Mouse (Mus musculus): ENCODE measurements around the gene Chd9. TPM values are rescaled to one million over a fixed set of nuclear protein-coding genes. Genes with fewer than 3 reads are reported as not detected.
"Not testable (repeated sequence)": the region's sequence is repeated elsewhere in the genome, so short reads cannot be mapped to it uniquely, and the experiment has no call there.

The Chd9 gene
- polyA plus RNA-seq, 1 experiment from 2014 or later, result 43.9 TPM

GRCm38 (mm10) chr8:90928412-90928811 is 100.3 kb downstream of the Chd9 start:
- Histone ChIP-seq H3K4me3 (no peak overlapping the region), H3K4me2 (no peak overlapping the region), H3K36me3 (peaks cover 5% of the 10 kb centered on the region; the same call in 1 of the 2 replicates), H3K9ac (no peak overlapping the region), H3K9me3 (replicated peaks) (no peaks in the 10 kb centered on the region), H3K27me3 (no peaks in the 10 kb centered on the region), H3K27ac (no peak overlapping the region), H3K4me1 (replicated peaks) (no peaks in the 10 kb centered on the region)
- no peak for ATAC-seq (replicated peaks; ENCODE audit: insufficient number of reproducible peaks, insufficient read depth, low FRiP score, low read depth)
- 90% methylated on average over 1 of the region's 1 CpGs for WGBS

GRCm38 (mm10) chr8:90930125-90930524 is 102.0 kb downstream of the Chd9 start:
- not testable (repeated sequence) for H3K36me3 ChIP-seq; H3K4me1 ChIP-seq (replicated peaks); H3K9me3 ChIP-seq (replicated peaks); H3K27ac ChIP-seq; H3K4me2 ChIP-seq; H3K4me3 ChIP-seq; H3K9ac ChIP-seq; H3K27me3 ChIP-seq; ATAC-seq (replicated peaks; ENCODE audit: insufficient number of reproducible peaks, insufficient read depth, low FRiP score, low read depth)

GRCm38 (mm10) chr8:90932934-90933333 is 104.8 kb downstream of the Chd9 start:
- H3K36me3 ChIP-seq, result peaks cover 9% of the 10 kb centered on the region; the same call in 1 of the 2 replicates
- no peaks in the 10 kb centered on the region for H3K27me3 ChIP-seq
- no peak overlapping the region for H3K4me2 ChIP-seq
- H3K9me3 ChIP-seq (replicated peaks), result no peaks in the 10 kb centered on the region
- H3K4me1 ChIP-seq (replicated peaks), result no peaks in the 10 kb centered on the region
- 60% methylated on average over 11 of the region's 11 CpGs for WGBS
- no peak overlapping the region for H3K27ac ChIP-seq
- ATAC-seq (replicated peaks; ENCODE audit: insufficient number of reproducible peaks, insufficient read depth, low FRiP score, low read depth), result no peak
- H3K4me3 ChIP-seq, result no peak overlapping the region
- H3K9ac ChIP-seq, result no peak overlapping the region

- no peak for ATAC-seq (replicated peaks; ENCODE audit: insufficient number of reproducible peaks, insufficient read depth, low FRiP score, low read depth)
- 82% methylated on average over 1 of the region's 1 CpGs for WGBS
- no peaks in the 10 kb centered on the region for H3K27me3 ChIP-seq
- no peaks in the 10 kb centered on the region for H3K4me1 ChIP-seq (replicated peaks)
- no peaks in the 10 kb centered on the region for H3K9me3 ChIP-seq (replicated peaks)
- no peak overlapping the region for H3K4me3 ChIP-seq
- no peak overlapping the region for H3K4me2 ChIP-seq
- H3K27ac ChIP-seq, result no peak overlapping the region
- no peak overlapping the region for H3K9ac ChIP-seq
- H3K36me3 ChIP-seq, result peaks cover 9% of the 10 kb centered on the region; the same call in 1 of the 2 replicates
Observed at GRCm38 (mm10) chr8:90934786-90935185, 106.6 kb downstream of the Chd9 start.

- WGBS, result 47% methylated on average over 1 of the region's 1 CpGs
- no peaks in the 10 kb centered on the region for H3K4me1 ChIP-seq (replicated peaks)
- H3K4me3 ChIP-seq, result no peak overlapping the region
- H3K27me3 ChIP-seq, result no peaks in the 10 kb centered on the region
- H3K9ac ChIP-seq, result no peak overlapping the region
- peaks cover 9% of the 10 kb centered on the region; the same call in 1 of the 2 replicates for H3K36me3 ChIP-seq
- ATAC-seq (replicated peaks; ENCODE audit: insufficient number of reproducible peaks, insufficient read depth, low FRiP score, low read depth), result no peak
- no peak overlapping the region for H3K27ac ChIP-seq
- H3K9me3 ChIP-seq (replicated peaks), result no peaks in the 10 kb centered on the region
- no peak overlapping the region for H3K4me2 ChIP-seq
Observed at GRCm38 (mm10) chr8:90936840-90937239, 108.7 kb downstream of the Chd9 start.

GRCm38 (mm10) chr8:90938352-90938930 is 110.3 kb downstream of the Chd9 start:
- Histone ChIP-seq H3K4me1 (replicated peaks) (no peaks in the 10 kb centered on the region), H3K27me3 (no peaks in the 10 kb centered on the region), H3K36me3 (peaks cover 4% of the 10 kb centered on the region; the same call in 1 of the 2 replicates), H3K27ac (no peak overlapping the region), H3K4me2 (no peak overlapping the region), H3K4me3 (no peak overlapping the region), H3K9ac (no peak overlapping the region), H3K9me3 (replicated peaks) (no peaks in the 10 kb centered on the region)
- no peak for ATAC-seq (replicated peaks; ENCODE audit: insufficient number of reproducible peaks, insufficient read depth, low FRiP score, low read depth)
- WGBS, result 79% methylated on average over 4 of the region's 4 CpGs

- Histone ChIP-seq H3K4me2 (no peak overlapping the region), H3K27me3 (no peaks in the 10 kb centered on the region), H3K4me1 (replicated peaks) (no peaks in the 10 kb centered on the region), H3K4me3 (no peak overlapping the region), H3K36me3 (no peaks in the 10 kb centered on the region), H3K9me3 (replicated peaks) (no peaks in the 10 kb centered on the region), H3K9ac (no peak overlapping the region), H3K27ac (no peak overlapping the region)
- 68% methylated on average over 1 of the region's 1 CpGs for WGBS
- ATAC-seq (replicated peaks; ENCODE audit: insufficient number of reproducible peaks, insufficient read depth, low FRiP score, low read depth), result no peak
Observed at GRCm38 (mm10) chr8:90939867-90940266, 111.7 kb downstream of the Chd9 start.

GRCm38 (mm10) chr8:90943770-90944169 is 115.6 kb downstream of the Chd9 start:
- H3K27me3 ChIP-seq, result no peaks in the 10 kb centered on the region
- H3K4me3 ChIP-seq, result no peak overlapping the region
- H3K36me3 ChIP-seq, result no peaks in the 10 kb centered on the region
- no peak overlapping the region for H3K27ac ChIP-seq
- no peak overlapping the region for H3K9ac ChIP-seq
- no peak overlapping the region for H3K4me2 ChIP-seq
- 83% methylated on average over 4 of the region's 4 CpGs for WGBS
- ATAC-seq (replicated peaks; ENCODE audit: insufficient number of reproducible peaks, insufficient read depth, low FRiP score, low read depth), result no peak
- no peaks in the 10 kb centered on the region for H3K4me1 ChIP-seq (replicated peaks)
- H3K9me3 ChIP-seq (replicated peaks), result no peaks in the 10 kb centered on the region

GRCm38 (mm10) chr8:90954802-90955760 is 126.9 kb downstream of the Chd9 start:
- Histone ChIP-seq H3K4me3 (peak overlapping the region; percentile 59), H3K9ac (peak overlapping the region; percentile 69), H3K27me3 (no peaks in the 10 kb centered on the region), H3K9me3 (replicated peaks) (no peaks in the 10 kb centered on the region), H3K36me3 (no peaks in the 10 kb centered on the region), H3K4me2 (peak overlapping the region; percentile 76), H3K27ac (peak overlapping the region; percentile 96), H3K4me1 (replicated peaks) (peaks cover 19% of the 10 kb centered on the region)
- 1% methylated on average over 21 of the region's 21 CpGs for WGBS
- ATAC-seq (replicated peaks; ENCODE audit: insufficient number of reproducible peaks, insufficient read depth, low FRiP score, low read depth), result peak; percentile 90

GRCm38 (mm10) chr8:90955761-90956136 is 127.6 kb downstream of the Chd9 start:
- Histone ChIP-seq H3K4me3 (peak overlapping the region; percentile 59), H3K27me3 (no peaks in the 10 kb centered on the region), H3K4me1 (replicated peaks) (peaks cover 25% of the 10 kb centered on the region), H3K27ac (peak overlapping the region; percentile 96), H3K36me3 (no peaks in the 10 kb centered on the region), H3K9me3 (replicated peaks) (no peaks in the 10 kb centered on the region), H3K4me2 (peak overlapping the region; percentile 76), H3K9ac (peak overlapping the region; percentile 69; the same call in 1 of the 2 replicates)
- no peak for ATAC-seq (replicated peaks; ENCODE audit: insufficient number of reproducible peaks, insufficient read depth, low FRiP score, low read depth)

GRCm38 (mm10) chr8:90956390-90956789 is 128.2 kb downstream of the Chd9 start:
- WGBS, result 73% methylated on average over 9 of the region's 9 CpGs
- Histone ChIP-seq H3K4me1 (replicated peaks) (peaks cover 28% of the 10 kb centered on the region), H3K4me2 (peak overlapping the region; percentile 55), H3K27me3 (no peaks in the 10 kb centered on the region), H3K4me3 (peak overlapping the region; percentile 33), H3K9me3 (replicated peaks) (no peaks in the 10 kb centered on the region), H3K9ac (no peak overlapping the region; the same call in 1 of the 2 replicates), H3K36me3 (no peaks in the 10 kb centered on the region), H3K27ac (no peak overlapping the region)
- no peak for ATAC-seq (replicated peaks; ENCODE audit: insufficient number of reproducible peaks, insufficient read depth, low FRiP score, low read depth)

Measured in heart, embryonic 15.5 days (tissue).